Mouse (Mus musculus) NIH3T3 (cell line): ENCODE results near the gene Dio1.

Source experiments
- DNase-seq: peaks from one replicate; pipeline ENCODE4 v3.0.0-alpha.2; 2012; ENCODE audit warnings: low read depth

Gene Dio1

DNA sequence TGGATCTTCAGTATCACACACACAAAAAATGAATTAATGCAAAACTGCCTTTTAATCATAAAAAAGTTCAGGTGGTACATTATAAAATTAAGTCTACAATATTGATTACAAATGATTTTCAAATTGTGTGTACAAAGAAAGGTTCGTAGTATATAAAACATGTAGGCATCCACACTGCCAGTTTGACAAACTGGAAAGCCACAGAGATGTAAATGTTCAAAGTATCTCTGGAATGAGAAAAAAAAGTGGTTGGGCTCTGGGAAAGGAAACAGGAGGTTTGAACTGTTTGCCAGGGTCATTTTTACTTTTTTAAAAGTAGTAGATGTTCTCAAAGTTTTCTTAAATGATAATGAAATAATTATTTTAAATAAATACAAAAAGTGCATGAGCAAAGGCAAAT lies 60.9 kb downstream of the Dio1 start:
- DNase-seq = peak; percentile 64

DNA sequence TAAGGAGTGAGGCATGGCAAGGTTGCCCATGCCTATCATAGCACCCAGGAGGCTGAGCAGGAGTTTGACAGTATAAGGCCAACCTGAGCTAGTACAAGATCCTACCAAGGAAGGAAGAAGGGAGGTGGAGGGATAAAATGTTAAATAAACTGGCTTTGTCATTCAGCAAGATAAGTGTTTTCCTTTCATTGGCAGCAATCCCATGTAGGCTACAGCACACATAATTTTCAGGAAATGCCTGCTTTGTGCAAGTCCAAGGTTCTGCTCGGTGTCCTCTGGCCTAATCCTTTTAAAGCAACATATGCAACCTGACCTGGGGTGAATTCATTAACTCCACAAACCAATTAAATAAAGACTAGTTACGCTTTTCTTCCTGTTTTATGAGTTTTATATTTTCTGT lies 61.6 kb downstream of the Dio1 start:
- DNase-seq = peak; percentile 59

DNA sequence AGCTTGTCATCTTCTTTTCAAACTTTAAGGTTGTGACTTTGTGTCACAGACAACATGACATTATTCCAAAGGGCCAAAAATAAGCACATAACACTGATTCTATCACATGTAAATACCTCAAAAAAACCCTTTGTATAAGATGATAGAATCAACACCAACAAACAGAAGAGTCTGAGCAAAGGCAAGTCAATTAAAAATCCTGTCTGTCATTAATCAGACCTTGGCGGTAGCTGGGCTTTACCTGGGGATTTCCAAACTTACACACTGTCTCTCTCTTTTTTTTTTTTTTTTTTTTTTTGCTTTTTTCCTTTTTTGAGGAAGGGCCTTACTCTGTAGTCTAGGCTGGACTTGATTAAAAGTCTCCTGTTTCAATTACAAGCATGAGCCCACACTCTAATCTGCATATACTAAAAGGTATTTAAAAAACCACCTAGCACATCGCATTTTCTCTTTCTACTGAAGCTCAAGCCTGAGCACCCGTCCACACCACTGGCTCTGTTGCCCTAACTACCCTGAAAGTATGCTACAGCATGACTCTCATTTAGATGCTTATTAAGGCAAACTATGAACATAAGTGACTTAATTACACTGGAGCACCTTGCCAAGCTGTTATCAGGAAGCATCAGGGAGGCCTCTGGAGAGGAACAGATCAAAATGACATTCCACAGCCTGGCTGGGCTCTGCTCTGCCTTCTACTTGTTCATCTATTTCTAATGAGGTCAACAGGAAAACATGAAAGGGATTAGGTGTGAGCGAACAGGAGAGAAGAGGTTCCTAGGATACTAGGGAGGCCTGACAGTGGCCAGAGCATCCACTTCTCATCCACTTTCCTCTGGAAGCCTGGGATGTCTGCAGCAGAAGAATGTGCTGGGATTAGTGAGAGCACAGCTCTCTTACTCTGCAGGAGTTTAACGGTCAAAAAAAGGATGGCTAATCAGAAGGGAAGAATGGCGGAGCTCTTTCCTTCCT lies 63.3 kb downstream of the Dio1 start:
- no peak for DNase-seq
